Mouse (Mus musculus) lung, postnatal 4 days (tissue): ENCODE measurements around the gene Cfap300.

Source experiments
- DNase-seq, 2 experiments: peaks; one replicate each; pipeline ENCODE4 v3.0.0; 2021

The Cfap300 gene

GRCm38 (mm10) chr9:7983665-7984064 lies 59.0 kb downstream of the Cfap300 start:
- DNase-seq = no peak

- DNase-seq = no peak
These were observed 62.5 kb downstream of the Cfap300 start for GRCm38 (mm10) chr9:7980162-7980561.

- DNase-seq = no peak
These were observed 63.3 kb downstream of the Cfap300 start for GRCm38 (mm10) chr9:7979153-7979916.

GRCm38 (mm10) chr9:7978502-7978901 lies 64.1 kb downstream of the Cfap300 start:
- DNase-seq = no peak

- DNase-seq = no peak
These were observed 65.0 kb downstream of the Cfap300 start for GRCm38 (mm10) chr9:7977587-7977986.

- no peak for DNase-seq
These were observed 70.6 kb downstream of the Cfap300 start for GRCm38 (mm10) chr9:7971993-7972392.
